Mouse (Mus musculus) G1E-ER4 (cell line): ENCODE measurements around the gene Zfp553. TPM values are rescaled to one million over a fixed set of nuclear protein-coding genes. Genes with fewer than 3 reads are reported as not detected.

ENCODE experiments used
- GATA1 ChIP-seq: IDR thresholded peaks from one replicate; pipeline ENCODE4 v1.8.0; 2012; ENCODE audit warnings: low read length, inconsistent platforms
- polyA plus RNA-seq: library from polyadenylated mRNA; stranded (reverse); fragments of >175 nt; gene quantifications from 2 replicates; pipeline ENCODE4 v1.2.3, GENCODE M21; 2012

Gene Zfp553
- polyA plus RNA-seq, 1 experiment, result 38.1 TPM

- TF ChIP-seq GATA1, result no peak
These were observed 37.8 kb downstream of the Zfp553 start for GRCm38 (mm10) chr7:127270666-127271065.

DNA sequence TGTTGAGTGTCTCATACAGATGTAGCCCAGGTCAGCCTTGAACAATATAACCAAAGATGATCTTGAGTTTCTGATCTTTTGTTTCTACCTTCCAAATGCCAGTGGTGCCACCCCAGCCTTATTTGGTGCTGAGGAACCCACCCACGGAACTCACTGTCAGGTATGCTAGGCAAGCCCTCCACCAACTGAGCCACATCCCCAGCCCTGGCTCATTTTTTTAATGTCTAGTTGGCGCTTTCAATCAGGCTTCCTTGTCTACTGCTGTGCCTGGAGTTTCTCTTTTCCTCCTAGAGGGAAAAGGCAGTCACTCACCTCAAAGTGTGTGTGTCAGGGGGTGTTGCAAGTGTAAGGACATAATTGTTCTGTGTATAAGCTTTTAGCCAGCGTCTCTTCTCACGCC lies 38.2 kb downstream of the Zfp553 start:
- TF ChIP-seq GATA1, result no peak

GRCm38 (mm10) chr7:127272566-127272965 lies 39.7 kb downstream of the Zfp553 start:
- TF ChIP-seq GATA1, result no peak

- TF ChIP-seq GATA1, result no peak
These were observed 40.5 kb downstream of the Zfp553 start for GRCm38 (mm10) chr7:127273118-127273923.

DNA sequence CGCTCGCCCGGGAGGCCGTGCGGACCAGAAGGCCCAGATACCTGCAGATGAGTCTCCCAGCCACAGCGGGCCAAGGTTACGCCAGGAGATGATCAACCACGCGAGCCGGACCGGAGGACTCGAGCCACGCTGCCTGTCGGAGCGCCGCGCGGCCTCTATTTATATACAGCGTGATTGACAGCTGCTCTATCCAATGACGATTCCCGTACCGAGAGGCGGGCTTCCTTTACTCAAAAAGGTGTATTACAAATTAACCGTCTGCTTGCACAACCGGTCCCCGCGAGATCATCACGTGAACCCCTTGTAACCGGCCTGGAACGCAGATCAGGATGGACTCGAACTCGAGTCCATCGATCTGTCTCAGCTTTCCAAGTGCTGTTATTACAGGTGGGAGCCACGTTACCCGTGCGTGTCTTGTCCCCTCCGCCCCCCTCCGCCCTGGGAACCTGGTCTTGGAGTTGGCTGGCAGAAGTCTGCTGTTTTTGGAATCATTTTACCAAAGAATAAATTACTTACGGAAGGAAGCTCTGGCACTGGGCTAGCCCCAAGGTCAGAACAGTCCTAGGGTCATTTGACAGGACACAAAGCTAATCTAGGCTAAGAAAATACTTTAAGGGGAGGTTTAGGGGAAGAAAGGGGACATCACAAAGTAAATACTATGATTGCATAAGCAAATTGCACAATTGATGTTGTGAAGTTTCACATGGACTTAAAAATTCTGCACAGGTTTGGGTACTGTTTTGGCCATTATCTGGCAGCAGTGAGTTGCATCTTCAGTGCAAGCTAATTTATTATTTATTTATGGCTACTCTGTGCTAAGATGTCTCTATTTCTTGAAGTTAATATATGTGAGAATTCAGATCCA lies 41.3 kb downstream of the Zfp553 start, which contains the start of gene Sephs2:
TSS of gene Sephs2 (minus strand) at position 131 of the 865 bp plus-strand sequence.
- TF ChIP-seq GATA1, result no peak

DNA sequence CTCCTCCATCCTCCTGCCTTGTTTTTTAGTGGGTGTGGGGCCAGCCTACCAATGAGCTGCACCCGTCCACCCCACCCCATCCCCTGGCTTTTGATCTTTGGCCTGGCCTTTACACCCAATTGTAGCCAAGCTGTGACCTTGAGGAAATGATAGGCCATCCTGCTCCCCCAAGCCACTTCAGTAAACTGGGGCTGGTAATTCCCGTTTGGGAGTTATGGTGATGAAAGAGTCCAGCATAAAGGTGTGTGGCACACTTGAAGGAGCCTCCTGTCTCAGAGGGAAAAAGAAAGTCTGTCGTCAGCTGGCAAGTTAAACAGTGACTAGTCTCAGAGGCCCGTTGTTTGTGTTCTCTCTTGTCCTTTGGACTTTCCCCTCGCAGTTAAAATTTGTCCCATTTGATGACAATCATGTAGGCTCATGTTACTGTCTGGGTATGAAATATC lies 43.7 kb downstream of the Zfp553 start:
- no peak for TF ChIP-seq GATA1

DNA sequence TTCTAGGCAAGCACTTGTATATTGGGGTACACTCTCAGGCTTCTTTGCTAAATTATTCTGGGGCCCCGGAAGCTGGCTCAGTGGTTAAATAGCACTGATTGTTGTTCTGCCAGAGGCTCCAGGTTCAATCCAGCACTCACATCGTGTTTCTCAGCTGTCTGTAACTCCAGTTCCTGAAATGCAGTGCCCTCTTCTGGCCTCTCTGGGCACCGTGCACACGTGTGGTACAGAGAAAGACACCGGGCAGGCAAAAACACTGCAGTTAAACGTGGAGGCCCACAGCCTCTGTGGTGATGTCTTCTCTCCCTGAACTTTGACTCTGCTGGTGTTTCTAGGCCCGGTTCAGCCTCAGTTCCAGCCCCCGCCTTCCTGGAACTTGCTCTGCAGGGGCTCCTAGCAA lies 45.5 kb downstream of the Zfp553 start:
- no peak for TF ChIP-seq GATA1

- no peak for TF ChIP-seq GATA1
These were observed 47.2 kb downstream of the Zfp553 start for GRCm38 (mm10) chr7:127280092-127280491.

DNA sequence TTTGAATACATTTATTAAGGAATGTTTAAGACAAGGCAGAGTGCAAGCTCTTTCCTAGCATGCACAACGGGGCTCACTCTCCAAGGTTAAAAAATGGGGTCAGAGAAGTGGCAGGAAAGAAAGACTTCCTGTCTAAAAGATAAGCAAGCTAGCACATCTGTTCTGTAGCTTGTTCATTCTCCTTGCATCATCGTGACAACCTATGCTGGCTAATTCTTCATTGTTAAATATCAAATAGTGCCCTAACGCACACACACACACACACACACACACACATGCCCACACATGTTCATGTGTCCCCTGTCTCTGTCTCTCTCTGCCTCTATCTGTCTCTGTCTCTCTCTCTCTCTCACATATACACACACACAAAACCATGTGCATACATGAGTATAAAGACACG lies 48.3 kb downstream of the Zfp553 start:
- TF ChIP-seq GATA1, result peak; percentile 41

- no peak for TF ChIP-seq GATA1
These were observed 49.3 kb downstream of the Zfp553 start for GRCm38 (mm10) chr7:127282190-127282589.

DNA sequence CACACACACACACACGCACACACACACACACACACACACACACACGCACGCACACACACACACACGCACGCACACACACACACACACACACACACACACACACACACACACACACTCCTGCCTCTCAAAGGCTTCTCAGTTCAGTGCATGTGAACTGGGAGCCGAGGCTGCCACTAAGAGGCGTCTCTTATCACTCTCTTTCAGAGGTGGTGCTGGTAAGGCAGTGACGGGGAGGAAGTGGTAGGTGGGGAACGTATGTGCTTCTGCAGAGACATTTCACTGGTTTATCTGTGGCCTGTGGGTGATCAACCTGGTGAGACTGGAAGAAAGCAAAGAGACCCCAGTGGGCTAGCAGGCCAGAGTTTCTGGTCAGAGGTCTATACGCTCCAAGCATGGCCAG lies 52.3 kb downstream of the Zfp553 start:
- TF ChIP-seq GATA1, result peak; percentile 13

Other genes with a start within 250 kb of the Zfp553 start
- gene Mvp, start 218.4 kb upstream of the Zfp553 start, polyA plus RNA-seq, result 18.3 and 22.4 TPM in 2 replicates
- 4.9 and 12.5 TPM in 2 replicates for gene Pagr1b, start 216.6 kb upstream of the Zfp553 start, polyA plus RNA-seq
- 31.1 and 76.8 TPM in 2 replicates for gene Pagr1a, start 215.7 kb upstream of the Zfp553 start, polyA plus RNA-seq
- 145 and 228 TPM in 2 replicates for gene Gm42742, start 212.0 kb upstream of the Zfp553 start, polyA plus RNA-seq
- gene Prrt2, start 211.8 kb upstream of the Zfp553 start, polyA plus RNA-seq, result 0.53 and 1.9 TPM in 2 replicates
- 820 and 1,081 TPM in 2 replicates for gene Maz, start 206.0 kb upstream of the Zfp553 start, polyA plus RNA-seq
- 45.3 and 56.9 TPM in 2 replicates for gene Kif22, start 190.6 kb upstream of the Zfp553 start, polyA plus RNA-seq
- gene Zg16, start 145.7 kb upstream of the Zfp553 start, polyA plus RNA-seq, result not detected in 2 replicates
- gene AI467606, start 141.7 kb upstream of the Zfp553 start, polyA plus RNA-seq, result 197 and 223 TPM in 2 replicates
- 0.98 and 2.0 TPM in 2 replicates for gene Qprt, start 110.8 kb upstream of the Zfp553 start, polyA plus RNA-seq
- gene Spn, start 95.2 kb upstream of the Zfp553 start, polyA plus RNA-seq, result 104 and 107 TPM in 2 replicates
- 81.2 and 81.3 TPM in 2 replicates for gene Cd2bp2, start 37.0 kb upstream of the Zfp553 start, polyA plus RNA-seq
- 58.8 and 62.5 TPM in 2 replicates for gene Tbc1d10b, start 24.6 kb upstream of the Zfp553 start, polyA plus RNA-seq
- 1.2 and 4.3 TPM in 2 replicates for gene Mylpf, start 24.2 kb upstream of the Zfp553 start, polyA plus RNA-seq
- gene Sept1, start 69 bp downstream of the Zfp553 start, polyA plus RNA-seq, result 151 and 170 TPM in 2 replicates
- 86.6 and 115 TPM in 2 replicates for gene Zfp771, start 11.2 kb downstream of the Zfp553 start, polyA plus RNA-seq
- gene Dctpp1, start 27.6 kb downstream of the Zfp553 start, polyA plus RNA-seq, result 108 and 177 TPM in 2 replicates
- gene Sephs2, start 41.0 kb downstream of the Zfp553 start, polyA plus RNA-seq, result 68.0 and 94.5 TPM in 2 replicates
- gene Itgal, start 63.2 kb downstream of the Zfp553 start, polyA plus RNA-seq, result 16.4 and 20.0 TPM in 2 replicates
- 28.1 and 30.7 TPM in 2 replicates for gene Zfp768, start 112.5 kb downstream of the Zfp553 start, polyA plus RNA-seq
- 4.3 TPM in 2 replicates for gene Zfp747, start 143.0 kb downstream of the Zfp553 start, polyA plus RNA-seq
- 1.1 and 1.4 TPM in 2 replicates for gene 9130019O22Rik, start 154.1 kb downstream of the Zfp553 start, polyA plus RNA-seq
- gene E430018J23Rik, start 160.6 kb downstream of the Zfp553 start, polyA plus RNA-seq, result 7.2 and 9.7 TPM in 2 replicates
- gene Zfp764, start 173.8 kb downstream of the Zfp553 start, polyA plus RNA-seq, result 0.25 and 0.35 TPM in 2 replicates
- 12.7 and 18.3 TPM in 2 replicates for gene Zfp688, start 189.0 kb downstream of the Zfp553 start, polyA plus RNA-seq
- gene Zfp689, start 216.1 kb downstream of the Zfp553 start, polyA plus RNA-seq, result 15.2 and 16.3 TPM in 2 replicates
- 62.8 and 67.0 TPM in 2 replicates for gene Prr14, start 226.6 kb downstream of the Zfp553 start, polyA plus RNA-seq
- 545 and 623 TPM in 2 replicates for gene Fbrs, start 246.1 kb downstream of the Zfp553 start, polyA plus RNA-seq